Mouse (Mus musculus) liver, embryonic 13.5 days (tissue): ENCODE results near the gene Bap1. TPM values are rescaled to one million over a fixed set of nuclear protein-coding genes. Genes with fewer than 3 reads are reported as not detected.

Experiments
- ATAC-seq: fragments of 200-750 bp; cut with Nextera tagmentation; 2 replicates; pipeline ENCODE4 v1.8.0; 2017; ENCODE audit warnings: low read depth, mild to moderate bottlenecking, moderate number of reproducible peaks, moderate library complexity
- DNase-seq: peaks from one replicate; pipeline ENCODE4 v3.0.0; 2022
- H3K27ac ChIP-seq: fragments of 300-500 bp; sonication (generic); 2 replicates; pipeline ENCODE4 v1.5.1; 2015; ENCODE audit warnings: moderate library complexity, mild to moderate bottlenecking, inconsistent platforms
- H3K27me3 ChIP-seq: fragments of 300-500 bp; sonication (generic); 2 replicates; pipeline ENCODE4 v1.6.1; 2015; ENCODE audit warnings: mild to moderate bottlenecking, inconsistent platforms
- H3K36me3 ChIP-seq: fragments of 300-500 bp; sonication (generic); 2 replicates; pipeline ENCODE4 v1.6.1; 2015; ENCODE audit warnings: mild to moderate bottlenecking, inconsistent platforms
- H3K4me1 ChIP-seq: fragments of 300-500 bp; sonication (generic); replicated peaks from 2 replicates; pipeline ENCODE4 v1.6.1; 2015; ENCODE audit warnings: inconsistent platforms
- H3K4me2 ChIP-seq: fragments of 300-500 bp; sonication (generic); 2 replicates; pipeline ENCODE4 v1.6.1; 2015; ENCODE audit warnings: inconsistent platforms, mild to moderate bottlenecking, moderate library complexity
- H3K4me3 ChIP-seq: fragments of 300-500 bp; sonication (generic); replicated peaks from 2 replicates; pipeline ENCODE4 v1.5.1; 2015; ENCODE audit warnings: mild to moderate bottlenecking, inconsistent platforms
- H3K9ac ChIP-seq: fragments of 300-500 bp; sonication (generic); 2 replicates; pipeline ENCODE4 v1.6.1; 2015; ENCODE audit warnings: mild to moderate bottlenecking, inconsistent platforms
- H3K9me3 ChIP-seq: fragments of 300-500 bp; sonication (generic); replicated peaks from 2 replicates; pipeline ENCODE4 v1.6.1; 2016; ENCODE audit warnings: inconsistent platforms
- whole genome bisulfite sequencing: fragments of 180-500 bp; shearing (Covaris S2); methylation state at CpG from one replicate; pipeline ENCODE4 v1.1.7; 2015; ENCODE audit not compliant: insufficient replicate concordance; 5-methylcytosine and 5-hydroxymethylcytosine counted together
- polyA plus RNA-seq: library from polyadenylated mRNA; unstranded; fragments of >200 nt; fragmentation: Nextera tagmentation; extraction: Ambion mirVana; gene quantifications from 2 replicates; pipeline ENCODE4 v1.2.1, GENCODE M21; 2015

Gene Bap1
- polyA plus RNA-seq, 1 experiment from 2014 or later, result 39.5 TPM

DNA sequence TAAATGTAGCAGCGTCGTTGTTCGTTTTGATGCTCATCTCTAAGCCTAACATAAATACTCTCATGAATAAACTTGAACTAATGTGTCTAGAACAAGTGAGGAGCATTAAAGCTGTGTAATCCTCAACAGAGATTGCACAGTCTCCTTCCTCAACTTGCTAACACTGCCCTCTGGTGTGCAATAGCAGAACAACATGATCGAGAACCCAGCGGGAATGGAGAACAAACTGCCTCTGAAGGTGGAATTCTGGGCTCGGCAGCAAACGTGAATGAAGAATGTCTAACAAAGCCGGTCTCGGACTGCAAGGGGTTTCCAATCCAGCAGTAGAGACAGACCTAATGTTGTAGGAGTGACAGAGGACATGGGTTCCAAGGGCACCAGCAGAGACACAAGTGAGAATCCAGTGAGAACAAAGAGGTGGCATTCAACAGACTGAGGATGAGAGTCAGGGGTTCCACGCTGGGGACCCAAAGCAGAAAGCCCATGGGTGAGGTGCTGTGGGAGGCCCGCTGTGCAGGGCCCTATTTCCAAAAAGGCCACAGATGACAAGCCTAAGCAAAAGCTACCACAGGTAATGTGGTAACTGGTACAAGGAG lies 17.2 kb upstream of the Bap1 start:
- DNase-seq (peak; percentile 46), ATAC-seq (no peak)
- Histone ChIP-seq H3K27me3 (peaks cover 17% of the 10 kb centered on the region), H3K36me3 (no peaks in the 10 kb centered on the region), H3K4me2 (no peak overlapping the region), H3K9me3 (no peaks in the 10 kb centered on the region), H3K27ac (no peak overlapping the region), H3K4me1 (peaks cover 13% of the 10 kb centered on the region), H3K9ac (no peak overlapping the region), H3K4me3 (no peak overlapping the region)
- WGBS, result 10% methylated on average over 11 of the region's 11 CpGs

DNA sequence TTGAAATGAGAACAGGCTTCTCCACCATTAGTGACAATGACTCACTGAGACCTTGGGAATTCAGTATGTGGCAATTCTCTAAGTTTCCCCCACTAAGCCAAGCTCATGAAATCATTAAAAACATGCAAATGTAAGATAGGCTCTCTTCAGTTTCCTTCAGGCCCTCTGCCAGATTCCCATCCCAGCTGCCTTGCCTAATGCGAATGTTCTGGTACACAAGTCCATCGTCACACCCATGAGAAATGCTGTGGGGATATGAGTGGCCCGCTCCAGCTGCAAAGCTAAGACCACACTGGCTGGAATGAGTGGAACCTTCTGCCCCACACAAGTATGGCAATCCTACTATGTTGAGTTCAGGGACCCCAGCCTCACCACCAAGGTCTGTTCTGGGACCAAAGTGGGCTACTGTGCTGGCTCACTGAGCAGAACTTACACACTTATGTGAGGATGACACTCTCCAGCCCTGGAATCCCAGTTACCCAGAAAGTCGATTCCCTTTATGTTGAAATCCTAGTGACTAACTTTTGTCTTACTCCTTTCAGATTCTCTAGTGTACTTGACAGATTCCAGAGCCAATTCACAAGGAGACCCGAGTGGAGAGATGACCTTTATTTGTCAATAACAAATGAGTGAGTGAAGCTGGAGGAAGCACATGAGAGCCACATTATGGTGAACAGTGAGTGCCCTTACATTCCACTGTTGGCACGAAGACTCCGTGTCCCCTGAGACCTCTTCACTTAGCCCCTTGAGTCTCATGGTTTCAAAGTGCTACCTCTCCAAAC lies 14.0 kb upstream of the Bap1 start:
- WGBS, result 69% methylated on average over 7 of the region's 7 CpGs

GRCm38 (mm10) chr14:31240528-31240927 lies 10.7 kb upstream of the Bap1 start:
- H3K9me3 ChIP-seq, result no peaks in the 10 kb centered on the region
- no peaks in the 10 kb centered on the region for H3K36me3 ChIP-seq
- no peak for DNase-seq
- no peak overlapping the region for H3K4me3 ChIP-seq
- no peaks in the 10 kb centered on the region for H3K4me1 ChIP-seq
- H3K9ac ChIP-seq, result no peak overlapping the region
- WGBS, result 73% methylated on average over 3 of the region's 3 CpGs
- H3K27me3 ChIP-seq, result no peaks in the 10 kb centered on the region
- no peak overlapping the region for H3K27ac ChIP-seq
- ATAC-seq, result no peak
- no peak overlapping the region for H3K4me2 ChIP-seq

More for the DNA sequence above, 14.0 kb upstream of the Bap1 start:
- DNase-seq (no peak), ATAC-seq (no peak)
- Histone ChIP-seq H3K4me3 (no peak overlapping the region), H3K4me1 (peaks cover 13% of the 10 kb centered on the region), H3K9me3 (no peaks in the 10 kb centered on the region), H3K9ac (no peak overlapping the region), H3K4me2 (no peak overlapping the region), H3K36me3 (no peaks in the 10 kb centered on the region), H3K27ac (no peak overlapping the region), H3K27me3 (peaks cover 9% of the 10 kb centered on the region)

GRCm38 (mm10) chr14:31244777-31245176 lies 6.5 kb upstream of the Bap1 start:
- Histone ChIP-seq H3K27me3 (no peaks in the 10 kb centered on the region), H3K4me2 (no peak overlapping the region), H3K4me1 (peaks cover 12% of the 10 kb centered on the region), H3K9me3 (no peaks in the 10 kb centered on the region), H3K4me3 (no peak overlapping the region), H3K27ac (no peak overlapping the region), H3K9ac (no peak overlapping the region), H3K36me3 (no peaks in the 10 kb centered on the region)
- no peak for DNase-seq
- 42% methylated on average over 1 of the region's 1 CpGs for WGBS
- no peak for ATAC-seq

GRCm38 (mm10) chr14:31245946-31246345 lies 5.3 kb upstream of the Bap1 start:
- Histone ChIP-seq H3K4me2 (no peak overlapping the region), H3K27me3 (no peaks in the 10 kb centered on the region), H3K27ac (no peak overlapping the region), H3K36me3 (no peaks in the 10 kb centered on the region), H3K9ac (no peak overlapping the region), H3K9me3 (no peaks in the 10 kb centered on the region), H3K4me3 (no peak overlapping the region), H3K4me1 (peaks cover 19% of the 10 kb centered on the region)
- 74% methylated on average over 1 of the region's 1 CpGs for WGBS
- DNase-seq (no peak), ATAC-seq (no peak)

DNA sequence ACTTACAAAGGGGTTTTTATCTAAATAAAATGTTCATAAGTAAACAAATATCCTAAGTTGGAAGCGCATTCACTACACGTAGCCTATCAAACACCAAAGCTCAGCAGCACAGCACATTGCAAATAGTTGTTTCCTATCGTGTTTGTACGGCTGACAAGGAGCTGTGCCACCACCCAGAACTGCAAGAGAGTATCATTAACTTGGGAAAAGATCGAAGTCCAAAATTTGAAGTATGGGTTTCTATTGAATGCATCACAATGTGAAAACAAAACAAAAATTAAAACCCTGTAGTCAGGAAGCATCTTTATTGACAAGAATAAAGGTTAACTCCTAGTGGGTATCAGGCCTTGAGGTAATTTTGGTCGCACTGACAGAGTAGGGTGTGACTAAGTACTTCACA lies 2.9 kb upstream of the Bap1 start:
- WGBS, result 81% methylated on average over 6 of the region's 6 CpGs
- H3K4me3 ChIP-seq, result no peak overlapping the region
- no peak overlapping the region for H3K9ac ChIP-seq
- no peaks in the 10 kb centered on the region for H3K27me3 ChIP-seq
- H3K9me3 ChIP-seq, result no peaks in the 10 kb centered on the region
- peaks cover 32% of the 10 kb centered on the region for H3K4me1 ChIP-seq
- no peak overlapping the region for H3K4me2 ChIP-seq
- peaks cover 9% of the 10 kb centered on the region for H3K36me3 ChIP-seq
- ATAC-seq (no peak), DNase-seq (no peak)
- no peak overlapping the region for H3K27ac ChIP-seq

DNA sequence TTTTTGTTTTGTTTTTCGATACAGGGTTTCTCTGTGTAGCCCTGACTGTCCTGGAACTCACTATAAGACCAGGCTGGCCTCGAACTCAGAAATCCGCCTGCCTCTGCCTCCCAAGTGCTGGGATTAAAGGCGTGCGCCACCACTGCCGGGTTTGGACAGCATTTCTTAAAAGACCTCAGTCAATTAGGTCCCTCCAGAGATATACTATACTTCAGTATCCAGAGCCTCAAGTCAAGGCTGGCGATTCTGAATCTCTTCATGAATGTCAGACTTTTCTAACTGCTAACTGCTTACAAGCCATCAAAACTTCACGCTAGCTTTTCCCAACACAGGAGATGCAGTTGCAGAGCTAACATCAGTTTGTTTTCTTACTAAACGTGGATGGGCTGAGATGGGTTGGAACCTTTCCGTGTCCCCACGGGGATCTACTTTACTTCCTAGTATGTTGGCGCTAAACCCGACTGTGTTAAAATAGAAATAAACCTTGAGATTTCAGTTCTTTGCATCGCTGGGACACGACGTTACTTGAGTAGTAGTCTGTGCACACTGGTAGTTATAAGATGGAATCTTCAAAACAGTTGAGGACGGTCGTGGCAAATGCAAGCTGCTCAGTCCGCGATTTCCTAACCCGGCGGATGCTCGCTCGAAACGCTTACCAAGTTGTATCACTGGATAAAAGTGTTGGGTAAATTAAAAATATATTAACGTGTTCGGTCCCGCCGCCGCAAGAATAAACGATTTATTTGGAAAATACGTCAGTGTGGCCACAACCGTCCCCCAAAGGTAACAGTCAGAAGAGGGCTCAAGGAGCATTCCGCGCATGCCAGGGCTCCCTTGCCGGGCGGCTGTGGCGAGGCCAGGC lies 797 bp upstream of the Bap1 start:
- 14% methylated on average over 38 of the region's 38 CpGs for WGBS
- DNase-seq, result no peak
- H3K4me3 ChIP-seq, result peak overlapping the region; percentile 100

GRCm38 (mm10) chr14:31251626-31252025 lies 376 bp downstream of the Bap1 start:
- WGBS, result 2% methylated on average over 18 of the region's 18 CpGs
- Histone ChIP-seq H3K36me3 (peaks cover 41% of the 10 kb centered on the region), H3K4me1 (peaks cover 32% of the 10 kb centered on the region), H3K27me3 (no peaks in the 10 kb centered on the region), H3K9me3 (no peaks in the 10 kb centered on the region), H3K4me3 (peak overlapping the region; percentile 100), H3K27ac (peak overlapping the region; percentile 85), H3K9ac (peak overlapping the region; percentile 97), H3K4me2 (peak overlapping the region; percentile 91)
- no peak for DNase-seq
- peak; percentile 27 for ATAC-seq

More for the DNA sequence above, 797 bp upstream of the Bap1 start:
- Histone ChIP-seq H3K27ac (peak overlapping the region; percentile 93), H3K9ac (peak overlapping the region; percentile 97), H3K36me3 (peaks cover 29% of the 10 kb centered on the region), H3K4me2 (peak overlapping the region; percentile 91), H3K9me3 (no peaks in the 10 kb centered on the region), H3K4me1 (peaks cover 32% of the 10 kb centered on the region), H3K27me3 (no peaks in the 10 kb centered on the region)
- peak; percentile 84 for ATAC-seq

DNA sequence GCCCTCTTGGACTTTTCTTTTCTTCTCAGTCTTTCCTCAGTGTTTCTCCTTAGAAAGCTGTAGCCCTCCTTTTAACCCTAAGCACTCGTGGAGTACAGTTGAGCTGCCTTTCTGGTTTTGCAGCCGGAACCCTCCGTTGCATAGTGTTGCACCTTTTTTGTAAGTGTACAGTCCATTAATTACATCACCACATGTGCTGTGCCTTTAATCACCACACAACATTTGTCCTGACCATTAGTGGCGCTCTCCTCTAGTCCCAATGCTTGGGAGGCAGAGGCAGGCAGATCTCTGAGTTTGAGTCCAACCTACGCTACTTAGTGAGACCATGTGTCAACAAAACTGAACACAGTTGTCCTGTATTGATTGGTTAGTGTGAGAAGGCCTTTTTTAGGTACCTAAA lies 841 bp downstream of the Bap1 start:
- Histone ChIP-seq H3K9me3 (no peaks in the 10 kb centered on the region), H3K4me2 (peak overlapping the region; percentile 91), H3K27me3 (no peaks in the 10 kb centered on the region), H3K9ac (peak overlapping the region; percentile 97), H3K36me3 (peaks cover 46% of the 10 kb centered on the region), H3K4me1 (peaks cover 32% of the 10 kb centered on the region), H3K4me3 (peak overlapping the region; percentile 100), H3K27ac (peak overlapping the region; percentile 85)
- ATAC-seq (no peak), DNase-seq (no peak)
- 76% methylated on average over 5 of the region's 5 CpGs for WGBS

- Histone ChIP-seq H3K27me3 (no peaks in the 10 kb centered on the region), H3K9me3 (no peaks in the 10 kb centered on the region), H3K4me3 (no peak overlapping the region), H3K9ac (peak overlapping the region; percentile 62), H3K36me3 (peaks cover 80% of the 10 kb centered on the region), H3K4me1 (peaks cover 45% of the 10 kb centered on the region), H3K27ac (peak overlapping the region; percentile 98), H3K4me2 (no peak overlapping the region)
- no peak for ATAC-seq
- no peak for DNase-seq
- 91% methylated on average over 14 of the region's 14 CpGs for WGBS
These were observed 7.3 kb downstream of the Bap1 start for GRCm38 (mm10) chr14:31258476-31259050.

GRCm38 (mm10) chr14:31260374-31260773 lies 9.1 kb downstream of the Bap1 start:
- peaks cover 62% of the 10 kb centered on the region for H3K36me3 ChIP-seq
- peak; percentile 74 for DNase-seq
- ATAC-seq, result peak; percentile 96
- H3K9ac ChIP-seq, result peak overlapping the region; percentile 67
- no peaks in the 10 kb centered on the region for H3K9me3 ChIP-seq
- H3K4me1 ChIP-seq, result peaks cover 45% of the 10 kb centered on the region
- no peaks in the 10 kb centered on the region for H3K27me3 ChIP-seq
- peak overlapping the region; percentile 29 for H3K4me3 ChIP-seq
- peak overlapping the region; percentile 98 for H3K27ac ChIP-seq
- H3K4me2 ChIP-seq, result peak overlapping the region; percentile 64
- 27% methylated on average over 4 of the region's 4 CpGs for WGBS
